Mouse (Mus musculus): ENCODE measurements around the gene Nckap5.

- TF ChIP-seq CTCF (IDR thresholded peaks at IDR 0.05; ENCODE audit: insufficient read depth, low read depth, low read length) (no peak), POLR2A (IDR thresholded peaks at IDR 0.05; ENCODE audit: insufficient read depth, low read depth, low read length) (no peak)
Measured at GRCm38 (mm10) chr1:126765506-126766170, 65.0 kb downstream of the Nckap5 start.
